Mouse (Mus musculus) T-helper 1 cell (primary cell): ENCODE results near the gene Csrnp2.

ENCODE experiments used
- in situ Hi-C: fragments of 300-600 bp; cut with MboI, MseI; formaldehyde crosslinking; loops from one replicate; pipeline ENCODE4 v1.15.1; 2025; ENCODE audit warnings: high pct_unique_total_duplicates

Csrnp2 gene

GRCm38 (mm10) chr15:100436112-100436511 is 59.2 kb downstream of the Csrnp2 start:
- in situ Hi-C loops: no loop called here

- in situ Hi-C loops: no loop called here
Observed at GRCm38 (mm10) chr15:100433234-100433633, 62.1 kb downstream of the Csrnp2 start.

GRCm38 (mm10) chr15:100429959-100430565 is 65.2 kb downstream of the Csrnp2 start:
- in situ Hi-C loops: no loop called here
